16 mouse cellular contexts compared by ENCODE assay signal in genomic region chr2:75396016-75396415, GRCm38 (mm10).
"Had no signal": no experiment of that assay in that cellular context is flagged by ENCODE, and none has a peak within 500 bp of the region (broad histone marks: within the 10 kb centered on the region; RNA-seq: fewer than 3 reads in every experiment).

No protein-coding gene starts in this region.

- DNase-seq: kidney, adult 2 months; kidney, postnatal 25 days; lung, adult 2 months; lung, postnatal 36 days; retina, postnatal 1 day; right cerebral cortex, postnatal 14 days; thymus, adult 2 months; thymus, postnatal 36 days had no signal

- H3K4me2 ChIP-seq: liver, embryonic 15.5 days; midbrain, embryonic 12.5 days; neural tube, embryonic 13.5 days; stomach, embryonic 15.5 days had no signal

- H3K4me3 ChIP-seq: left cerebral cortex, adult 2 months; liver, embryonic 15.5 days; midbrain, embryonic 12.5 days; neural tube, embryonic 13.5 days; stomach, embryonic 15.5 days had no signal

- H3K27me3 ChIP-seq: liver, embryonic 15.5 days; midbrain, embryonic 12.5 days; neural tube, embryonic 13.5 days; stomach, embryonic 15.5 days had no signal

- H3K27ac ChIP-seq: left cerebral cortex, adult 2 months; liver, embryonic 15.5 days; midbrain, embryonic 12.5 days; neural tube, embryonic 13.5 days; stomach, embryonic 15.5 days had no signal

- ATAC-seq: intestine, embryonic 16.5 days; lung, postnatal 0 days; midbrain, embryonic 16.5 days had no signal

- H3K4me1 ChIP-seq: liver, embryonic 15.5 days; midbrain, embryonic 12.5 days; neural tube, embryonic 13.5 days; stomach, embryonic 15.5 days had no signal

- H3K9ac ChIP-seq: liver, embryonic 15.5 days; midbrain, embryonic 12.5 days; neural tube, embryonic 13.5 days; stomach, embryonic 15.5 days had no signal

- H3K36me3 ChIP-seq: liver, embryonic 15.5 days; midbrain, embryonic 12.5 days; neural tube, embryonic 13.5 days; stomach, embryonic 15.5 days had no signal

- H3K9me3 ChIP-seq: liver, embryonic 15.5 days; midbrain, embryonic 12.5 days; neural tube, embryonic 13.5 days; stomach, embryonic 15.5 days had no signal
